Mouse (Mus musculus): Measurements from ENCODE around the gene Olfr78. TPM values are rescaled to one million over a fixed set of nuclear protein-coding genes. Genes with fewer than 3 reads are reported as not detected.

The Olfr78 gene
- polyA plus RNA-seq, 1 experiment from 2014 or later: not detected

Other genes starting within 250 kb of the Olfr78 start
- gene Olfr547, start 224.7 kb downstream of the Olfr78 start, polyA plus RNA-seq (2015; fragmentation: Nextera tagmentation; extraction: Ambion mirVana): not detected in 2 replicates
- not detected in 2 replicates for gene Olfr548-ps1, start 218.6 kb downstream of the Olfr78 start, polyA plus RNA-seq (2015; fragmentation: Nextera tagmentation; extraction: Ambion mirVana)
- gene Olfr549, start 209.6 kb downstream of the Olfr78 start, polyA plus RNA-seq (2015; fragmentation: Nextera tagmentation; extraction: Ambion mirVana): not detected in 2 replicates
- gene Trim21, start 194.0 kb downstream of the Olfr78 start, polyA plus RNA-seq (2015; fragmentation: Nextera tagmentation; extraction: Ambion mirVana): 0.24 and 0.51 TPM in 2 replicates
- gene Olfr550, start 188.0 kb downstream of the Olfr78 start, polyA plus RNA-seq (2015; fragmentation: Nextera tagmentation; extraction: Ambion mirVana): not detected in 2 replicates
- gene Olfr551, start 167.6 kb downstream of the Olfr78 start, polyA plus RNA-seq (2015; fragmentation: Nextera tagmentation; extraction: Ambion mirVana): not detected in 2 replicates
- not detected in 2 replicates for gene Olfr552, start 161.7 kb downstream of the Olfr78 start, polyA plus RNA-seq (2015; fragmentation: Nextera tagmentation; extraction: Ambion mirVana)
- not detected in 2 replicates for gene Olfr553, start 141.3 kb downstream of the Olfr78 start, polyA plus RNA-seq (2015; fragmentation: Nextera tagmentation; extraction: Ambion mirVana)
- not detected in 2 replicates for gene Olfr554, start 121.0 kb downstream of the Olfr78 start, polyA plus RNA-seq (2015; fragmentation: Nextera tagmentation; extraction: Ambion mirVana)
- not detected in 2 replicates for gene Olfr555, start 100.6 kb downstream of the Olfr78 start, polyA plus RNA-seq (2015; fragmentation: Nextera tagmentation; extraction: Ambion mirVana)
- not detected in 2 replicates for gene Olfr556, start 94.6 kb downstream of the Olfr78 start, polyA plus RNA-seq (2015; fragmentation: Nextera tagmentation; extraction: Ambion mirVana)
- gene Trim68, start 72.1 kb downstream of the Olfr78 start, polyA plus RNA-seq (2015; fragmentation: Nextera tagmentation; extraction: Ambion mirVana): 1.6 and 1.7 TPM in 2 replicates
- gene Olfr557, start 63.6 kb downstream of the Olfr78 start, polyA plus RNA-seq (2015; fragmentation: Nextera tagmentation; extraction: Ambion mirVana): not detected in 2 replicates
- gene Olfr558, start 57.3 kb downstream of the Olfr78 start, polyA plus RNA-seq (2015; fragmentation: Nextera tagmentation; extraction: Ambion mirVana): not detected in 2 replicates
- not detected in 2 replicates for gene Olfr33, start 40.4 kb downstream of the Olfr78 start, polyA plus RNA-seq (2015; fragmentation: Nextera tagmentation; extraction: Ambion mirVana)
- gene Olfr559, start 32.0 kb downstream of the Olfr78 start, polyA plus RNA-seq (2015; fragmentation: Nextera tagmentation; extraction: Ambion mirVana): not detected in 2 replicates
- not detected in 2 replicates for gene Olfr560, start 105 bp downstream of the Olfr78 start, polyA plus RNA-seq (2015; fragmentation: Nextera tagmentation; extraction: Ambion mirVana)
- gene Olfr561, start 11.8 kb upstream of the Olfr78 start, polyA plus RNA-seq (2015; fragmentation: Nextera tagmentation; extraction: Ambion mirVana): not detected in 2 replicates
- gene Olfr564, start 44.0 kb upstream of the Olfr78 start, polyA plus RNA-seq (2015; fragmentation: Nextera tagmentation; extraction: Ambion mirVana): not detected in 2 replicates
- gene Olfr566, start 99.3 kb upstream of the Olfr78 start, polyA plus RNA-seq (2015; fragmentation: Nextera tagmentation; extraction: Ambion mirVana): not detected in 2 replicates
- gene Olfr568, start 117.7 kb upstream of the Olfr78 start, polyA plus RNA-seq (2015; fragmentation: Nextera tagmentation; extraction: Ambion mirVana): not detected in 2 replicates
- gene Olfr569, start 131.4 kb upstream of the Olfr78 start, polyA plus RNA-seq (2015; fragmentation: Nextera tagmentation; extraction: Ambion mirVana): not detected in 2 replicates
- not detected in 2 replicates for gene Olfr570, start 135.1 kb upstream of the Olfr78 start, polyA plus RNA-seq (2015; fragmentation: Nextera tagmentation; extraction: Ambion mirVana)
- not detected in 2 replicates for gene Olfr571, start 158.1 kb upstream of the Olfr78 start, polyA plus RNA-seq (2015; fragmentation: Nextera tagmentation; extraction: Ambion mirVana)
- gene Olfr572, start 164.9 kb upstream of the Olfr78 start, polyA plus RNA-seq (2015; fragmentation: Nextera tagmentation; extraction: Ambion mirVana): not detected in 2 replicates
- not detected in 2 replicates for gene Olfr573-ps1, start 183.1 kb upstream of the Olfr78 start, polyA plus RNA-seq (2015; fragmentation: Nextera tagmentation; extraction: Ambion mirVana)
- not detected in 2 replicates for gene Olfr574, start 189.0 kb upstream of the Olfr78 start, polyA plus RNA-seq (2015; fragmentation: Nextera tagmentation; extraction: Ambion mirVana)
- gene Olfr575, start 199.3 kb upstream of the Olfr78 start, polyA plus RNA-seq (2015; fragmentation: Nextera tagmentation; extraction: Ambion mirVana): not detected in 2 replicates
- not detected in 2 replicates for gene Olfr576, start 203.2 kb upstream of the Olfr78 start, polyA plus RNA-seq (2015; fragmentation: Nextera tagmentation; extraction: Ambion mirVana)
- gene Olfr577, start 216.5 kb upstream of the Olfr78 start, polyA plus RNA-seq (2015; fragmentation: Nextera tagmentation; extraction: Ambion mirVana): not detected in 2 replicates
- gene Olfr578, start 229.9 kb upstream of the Olfr78 start, polyA plus RNA-seq (2015; fragmentation: Nextera tagmentation; extraction: Ambion mirVana): not detected in 2 replicates